Mouse (Mus musculus): ENCODE measurements around the gene Cox19. TPM values are rescaled to one million over a fixed set of nuclear protein-coding genes. Genes with fewer than 3 reads are reported as not detected.

Gene Cox19
- polyA plus RNA-seq, 2 experiments, result 77.8 to 108 TPM

DNA sequence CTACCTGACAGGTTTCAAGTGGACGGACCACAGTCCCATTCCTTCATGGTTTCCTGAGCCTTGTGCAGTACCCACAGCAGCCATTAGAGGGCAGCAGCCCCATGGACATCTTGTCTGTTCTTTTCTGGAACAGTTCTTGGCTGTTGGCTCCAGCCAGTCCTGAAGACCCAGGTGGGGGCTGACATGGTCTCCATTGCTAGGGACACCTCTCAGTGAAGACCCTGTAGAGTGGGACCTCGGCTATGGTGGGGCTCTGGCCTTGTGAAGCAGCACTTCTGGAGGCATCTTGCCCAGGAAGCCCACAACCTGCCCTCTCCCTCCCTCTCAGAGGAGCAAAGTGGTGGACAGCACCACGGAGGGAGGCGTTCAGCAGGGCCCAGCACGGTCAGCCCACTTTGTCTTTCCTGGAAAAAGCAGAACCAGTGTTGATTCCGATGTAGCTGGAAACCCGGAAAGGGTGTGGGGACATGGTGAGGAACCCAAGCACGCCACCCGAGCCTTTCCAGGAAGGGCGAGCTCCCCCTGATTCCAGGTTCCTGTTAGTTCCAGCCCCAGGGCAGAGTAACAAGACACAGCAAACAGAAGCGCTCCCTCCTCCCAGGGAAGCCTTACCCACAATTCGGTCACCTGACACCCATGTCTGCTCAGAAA, 13.2 kb upstream of the Cox19 start:
- H3K27me3 ChIP-seq (ENCODE audit: control insufficient read depth, insufficient read depth, low read length), result no peaks in the 10 kb centered on the region
- H3K4me2 ChIP-seq (replicated peaks; ENCODE audit: low read depth, low read length, severe bottlenecking), result no peak overlapping the region; the same call in 1 of the 2 replicates
- no peak for TF ChIP-seq POLR2A (IDR thresholded peaks at IDR 0.05; ENCODE audit: borderline replicate concordance, extremely low read depth, insufficient read depth, insufficient read length)
- 28% methylated on average over 12 of the region's 12 CpGs for WGBS
- 0 out of 2 replicates have a peak overlapping the region, but pooled peaks have one; percentile 12 for H3K9ac ChIP-seq (ENCODE audit: low read depth, low read length, severe bottlenecking)
- DNase-seq (ENCODE audit: low spot score) (peak; percentile 82), ATAC-seq (ENCODE audit: low FRiP score, low read depth) (peak; percentile 52)
- no peak overlapping the region for H3K4me3 ChIP-seq (replicated peaks; ENCODE audit: low read length)
- peaks cover 11% of the 10 kb centered on the region; the same call in 1 of the 2 replicates for H3K4me1 ChIP-seq (ENCODE audit: control insufficient read depth, insufficient read depth, low read length)
- no peaks in the 10 kb centered on the region for H3K9me3 ChIP-seq (ENCODE audit: control insufficient read depth, low read length)
- 0 out of 2 replicates have a peak overlapping the region, but pooled peaks have one; percentile 26 for H3K27ac ChIP-seq (replicated peaks; ENCODE audit: low read depth, low read length)
- peaks cover 6% of the 10 kb centered on the region for H3K36me3 ChIP-seq (ENCODE audit: control insufficient read depth, insufficient read depth, low read length)

DNA sequence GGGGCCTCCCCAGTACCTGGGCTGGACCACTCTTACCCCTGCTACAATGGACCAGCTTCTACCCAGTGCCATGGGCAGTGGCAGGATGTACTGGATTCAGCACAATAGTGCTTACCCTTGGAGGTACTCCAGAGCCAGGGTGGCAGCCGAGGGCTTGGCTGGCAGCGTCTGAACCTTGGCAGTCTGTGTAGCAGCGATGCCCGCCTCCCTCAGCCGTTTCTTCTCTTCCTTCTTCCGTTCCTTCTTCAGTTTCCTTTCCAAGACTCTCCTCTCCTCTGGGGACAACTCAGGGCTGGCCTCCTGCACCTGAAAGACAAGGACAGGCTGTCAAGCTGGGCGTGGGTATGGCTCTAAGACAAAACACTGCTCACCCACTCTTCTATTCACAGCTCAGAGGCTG, 12.6 kb upstream of the Cox19 start:
- Histone ChIP-seq H3K9ac (ENCODE audit: low read depth, low read length, severe bottlenecking) (no peak overlapping the region), H3K27ac (replicated peaks; ENCODE audit: low read depth, low read length) (no peak overlapping the region), H3K9me3 (ENCODE audit: control insufficient read depth, low read length) (no peaks in the 10 kb centered on the region), H3K4me3 (replicated peaks; ENCODE audit: low read length) (no peak overlapping the region), H3K4me1 (ENCODE audit: control insufficient read depth, insufficient read depth, low read length) (peaks cover 11% of the 10 kb centered on the region; the same call in 1 of the 2 replicates), H3K36me3 (ENCODE audit: control insufficient read depth, insufficient read depth, low read length) (peaks cover 6% of the 10 kb centered on the region), H3K27me3 (ENCODE audit: control insufficient read depth, insufficient read depth, low read length) (no peaks in the 10 kb centered on the region), H3K4me2 (replicated peaks; ENCODE audit: low read depth, low read length, severe bottlenecking) (no peak overlapping the region)
- DNase-seq (ENCODE audit: low spot score) (no peak), ATAC-seq (ENCODE audit: low FRiP score, low read depth) (no peak)
- WGBS, result 70% methylated on average over 7 of the region's 7 CpGs
- no peak for TF ChIP-seq POLR2A (IDR thresholded peaks at IDR 0.05; ENCODE audit: borderline replicate concordance, extremely low read depth, insufficient read depth, insufficient read length)

DNA sequence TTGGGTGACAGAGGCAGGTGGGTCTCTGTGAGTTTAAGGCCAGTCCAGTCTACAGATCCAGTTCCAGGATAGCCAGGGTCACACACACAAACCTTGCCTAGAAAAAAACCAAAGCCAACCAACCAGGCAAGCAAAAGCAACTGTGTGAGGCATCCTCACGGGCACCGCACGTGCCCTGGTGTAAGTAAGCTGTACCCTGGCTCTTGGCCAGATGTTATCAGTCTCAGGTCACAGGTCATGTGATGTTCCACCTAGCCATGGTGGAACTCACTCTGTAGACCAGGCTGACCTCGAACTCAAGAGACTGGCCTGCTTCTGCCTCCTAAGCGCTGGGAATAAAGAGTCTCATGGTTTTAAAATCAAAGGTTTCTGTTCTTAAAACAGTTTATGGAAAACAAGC, 8.0 kb upstream of the Cox19 start:
- peaks cover 6% of the 10 kb centered on the region for H3K36me3 ChIP-seq (ENCODE audit: control insufficient read depth, insufficient read depth, low read length)
- H3K4me3 ChIP-seq (replicated peaks; ENCODE audit: low read length), result no peak overlapping the region
- no peak overlapping the region for H3K4me2 ChIP-seq (replicated peaks; ENCODE audit: low read depth, low read length, severe bottlenecking)
- H3K27me3 ChIP-seq (ENCODE audit: control insufficient read depth, insufficient read depth, low read length), result no peaks in the 10 kb centered on the region
- ATAC-seq (ENCODE audit: low FRiP score, low read depth) (no peak), DNase-seq (ENCODE audit: low spot score) (no peak)
- no peaks in the 10 kb centered on the region for H3K9me3 ChIP-seq (ENCODE audit: control insufficient read depth, low read length)
- H3K9ac ChIP-seq (ENCODE audit: low read depth, low read length, severe bottlenecking), result no peak overlapping the region
- TF ChIP-seq POLR2A (IDR thresholded peaks at IDR 0.05; ENCODE audit: borderline replicate concordance, extremely low read depth, insufficient read depth, insufficient read length), result no peak
- H3K27ac ChIP-seq (replicated peaks; ENCODE audit: low read depth, low read length), result no peak overlapping the region
- no peaks in the 10 kb centered on the region; the same call in 1 of the 2 replicates for H3K4me1 ChIP-seq (ENCODE audit: control insufficient read depth, insufficient read depth, low read length)
- 86% methylated on average over 5 of the region's 5 CpGs for WGBS

GRCm38 (mm10) chr5:139358653-139359052, 7.4 kb upstream of the Cox19 start:
- 79% methylated on average over 2 of the region's 2 CpGs for WGBS
- Histone ChIP-seq H3K9ac (ENCODE audit: low read depth, low read length, severe bottlenecking) (no peak overlapping the region), H3K9me3 (ENCODE audit: control insufficient read depth, low read length) (no peaks in the 10 kb centered on the region), H3K36me3 (ENCODE audit: control insufficient read depth, insufficient read depth, low read length) (peaks cover 6% of the 10 kb centered on the region), H3K27me3 (ENCODE audit: control insufficient read depth, insufficient read depth, low read length) (no peaks in the 10 kb centered on the region), H3K4me1 (ENCODE audit: control insufficient read depth, insufficient read depth, low read length) (no peaks in the 10 kb centered on the region), H3K4me3 (replicated peaks; ENCODE audit: low read length) (no peak overlapping the region), H3K27ac (replicated peaks; ENCODE audit: low read depth, low read length) (no peak overlapping the region), H3K4me2 (replicated peaks; ENCODE audit: low read depth, low read length, severe bottlenecking) (no peak overlapping the region)
- ATAC-seq (ENCODE audit: low FRiP score, low read depth) (no peak; the same call in 1 of the 2 replicates), DNase-seq (ENCODE audit: low spot score) (no peak)
- TF ChIP-seq POLR2A (IDR thresholded peaks at IDR 0.05; ENCODE audit: borderline replicate concordance, extremely low read depth, insufficient read depth, insufficient read length), result no peak

- Histone ChIP-seq H3K4me2 (replicated peaks; ENCODE audit: low read depth, low read length, severe bottlenecking) (no peak overlapping the region), H3K4me3 (replicated peaks; ENCODE audit: low read length) (no peak overlapping the region), H3K9ac (ENCODE audit: low read depth, low read length, severe bottlenecking) (no peak overlapping the region), H3K9me3 (ENCODE audit: control insufficient read depth, low read length) (no peaks in the 10 kb centered on the region), H3K27me3 (ENCODE audit: control insufficient read depth, insufficient read depth, low read length) (no peaks in the 10 kb centered on the region), H3K4me1 (ENCODE audit: control insufficient read depth, insufficient read depth, low read length) (peaks cover 10% of the 10 kb centered on the region), H3K27ac (replicated peaks; ENCODE audit: low read depth, low read length) (no peak overlapping the region), H3K36me3 (ENCODE audit: control insufficient read depth, insufficient read depth, low read length) (no peaks in the 10 kb centered on the region)
- WGBS, result 35% methylated on average over 19 of the region's 19 CpGs
- TF ChIP-seq POLR2A (IDR thresholded peaks at IDR 0.05; ENCODE audit: borderline replicate concordance, extremely low read depth, insufficient read depth, insufficient read length), result no peak
- no peak for ATAC-seq (ENCODE audit: low FRiP score, low read depth)
- DNase-seq (ENCODE audit: low spot score), result no peak
These were observed 4.1 kb upstream of the Cox19 start for GRCm38 (mm10) chr5:139355235-139355772.

Measured in limb, embryonic 14.5 days (tissue).